Mouse (Mus musculus): ENCODE measurements around the gene Rccd1.
"Not testable (repeated sequence)": the region's sequence is repeated elsewhere in the genome, so short reads cannot be mapped to it uniquely, and the experiment has no call there.

The Rccd1 gene

DNA sequence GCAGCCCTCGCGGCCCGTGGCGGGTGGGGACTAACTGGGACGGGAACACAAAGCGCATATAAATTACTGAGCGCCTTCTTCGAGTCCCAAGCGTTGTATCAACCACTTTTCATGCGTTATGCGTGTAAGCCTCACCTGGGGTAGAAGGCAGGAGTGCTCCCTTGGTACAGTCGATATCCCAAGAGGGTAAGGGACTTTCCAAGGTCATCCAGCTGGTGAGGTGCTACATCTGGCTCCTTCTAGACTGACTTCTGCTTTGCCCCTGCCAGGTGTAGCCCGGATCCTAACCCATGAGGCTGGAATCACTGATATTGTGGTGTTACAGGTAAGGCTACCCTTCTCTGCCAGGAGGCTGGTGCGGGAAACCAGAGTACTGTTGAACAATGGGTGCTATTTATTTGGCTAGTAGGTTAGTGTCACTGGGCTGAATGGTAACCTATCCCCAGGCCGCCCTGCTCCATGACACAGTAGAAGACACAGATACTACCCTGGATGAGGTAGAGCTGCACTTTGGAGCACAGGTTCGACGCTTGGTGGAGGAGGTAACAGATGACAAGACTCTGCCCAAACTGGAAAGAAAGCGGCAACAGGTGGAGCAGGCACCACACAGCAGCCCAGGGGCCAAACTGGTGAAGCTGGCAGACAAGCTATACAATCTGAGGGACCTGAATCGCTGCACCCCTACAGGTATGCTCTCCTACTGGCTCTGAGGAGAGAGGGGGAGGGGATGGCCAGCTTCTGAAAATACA is 19.2 kb upstream of the Rccd1 start:
- DNase-seq, result no peak

DNA sequence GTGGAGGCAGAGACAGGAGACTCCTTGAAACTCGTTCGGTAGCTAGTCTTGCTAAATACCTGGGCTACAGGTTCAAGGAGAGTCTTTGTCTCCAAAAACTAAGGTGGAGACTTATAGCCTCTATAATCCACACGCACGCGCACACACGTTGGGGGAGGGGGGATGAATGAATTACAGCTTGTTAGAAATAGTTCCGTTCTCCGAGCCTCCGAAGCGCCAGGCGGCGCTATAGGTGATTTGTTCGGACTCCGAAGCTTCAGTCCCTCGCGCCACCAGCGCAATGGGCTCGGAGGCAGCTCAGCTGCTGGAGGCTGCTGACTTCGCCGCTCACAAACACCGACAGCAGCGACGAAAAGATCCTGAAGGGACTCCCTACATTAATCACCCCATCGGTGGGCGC is 18.6 kb upstream of the Rccd1 start, which contains the start of gene Hddc3:
Gene Hddc3 (plus strand): TSS at position 247 of the 400 bp plus-strand sequence.
- peak; percentile 90 for DNase-seq

DNA sequence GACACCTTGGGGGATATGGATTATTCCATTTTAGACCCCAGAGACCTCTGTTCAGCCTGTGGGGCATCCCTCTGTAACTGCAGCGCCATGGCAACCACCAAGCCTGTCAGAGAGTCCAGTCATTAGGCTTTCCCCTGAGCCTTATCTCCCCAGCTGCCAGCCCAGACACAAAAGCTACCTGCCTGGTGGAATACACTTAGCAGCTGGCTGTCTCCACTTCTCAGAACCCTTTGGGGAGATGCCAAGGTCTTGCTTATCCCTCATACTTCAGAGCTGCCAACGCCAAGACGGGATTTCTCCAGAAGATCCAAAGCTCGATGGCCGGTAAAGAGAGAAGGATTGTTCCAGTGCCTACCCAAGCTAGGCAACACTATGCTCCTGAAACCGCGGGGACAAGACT is 17.5 kb upstream of the Rccd1 start:
- no peak for DNase-seq

DNA sequence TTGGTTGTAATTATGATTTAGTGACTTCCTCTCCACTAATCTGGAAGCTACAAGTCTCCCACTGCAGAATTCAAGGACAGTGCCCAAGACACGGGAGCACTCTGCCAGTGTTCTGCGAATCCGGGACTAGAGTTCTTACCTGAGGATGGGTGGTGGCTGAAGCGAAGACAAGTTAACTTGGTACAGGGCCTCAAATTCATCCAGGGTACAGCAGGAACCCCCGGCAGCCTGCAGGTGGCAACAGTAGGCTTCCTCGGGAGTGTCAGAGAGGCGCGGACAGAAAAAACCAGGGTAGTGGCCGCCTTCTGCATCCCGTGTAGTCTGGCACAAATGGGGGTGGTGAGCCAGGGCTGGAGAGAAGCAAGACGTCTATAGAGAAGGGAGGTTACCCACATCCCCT is 16.5 kb upstream of the Rccd1 start, which contains the start of gene Unc45a:
Gene Unc45a (minus strand): TSS at position 213 of the 400 bp plus-strand sequence.
- DNase-seq, result peak; percentile 77

DNA sequence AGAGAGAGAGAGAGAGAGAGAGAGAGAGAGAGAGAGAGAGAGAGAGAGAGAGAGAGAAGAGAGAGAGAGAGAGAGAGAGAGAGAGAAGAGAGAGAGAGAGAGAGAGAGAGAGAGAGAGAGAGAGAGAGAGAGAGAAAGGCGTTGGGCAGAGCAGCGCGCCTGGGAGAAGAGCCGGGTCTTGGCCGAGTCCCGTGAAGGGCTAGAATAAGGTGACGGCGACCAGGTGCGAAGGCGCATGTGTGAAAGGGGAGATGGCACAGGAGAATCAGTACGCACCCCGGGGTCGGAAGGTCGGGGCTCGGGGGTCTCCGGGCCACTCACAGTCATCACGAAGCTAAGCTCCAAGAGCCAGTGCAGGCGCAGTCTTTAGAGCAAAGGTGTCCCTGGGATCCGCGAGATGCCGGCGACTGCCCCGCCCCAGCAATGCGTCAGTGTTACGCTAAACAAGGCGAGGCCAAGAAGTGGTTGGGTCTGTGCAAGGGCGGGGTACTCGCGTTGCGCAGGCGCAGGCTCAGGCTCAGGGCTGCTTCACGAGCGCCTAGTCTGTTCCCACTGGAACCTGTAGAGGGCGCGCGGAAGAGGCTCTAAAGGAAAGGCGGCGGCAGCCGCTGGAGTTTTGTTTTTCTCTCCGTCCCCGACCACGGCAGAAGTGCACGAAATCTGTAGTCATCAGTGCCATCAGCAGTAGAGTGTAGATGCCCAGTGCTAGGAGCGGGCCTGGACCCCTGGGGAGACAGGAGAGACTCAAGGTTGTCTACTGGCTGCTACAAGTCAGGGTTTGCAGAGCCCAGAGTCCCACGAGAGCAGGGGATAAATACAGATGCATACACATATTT is 15.8 kb upstream of the Rccd1 start:
- peak; percentile 98 for DNase-seq

DNA sequence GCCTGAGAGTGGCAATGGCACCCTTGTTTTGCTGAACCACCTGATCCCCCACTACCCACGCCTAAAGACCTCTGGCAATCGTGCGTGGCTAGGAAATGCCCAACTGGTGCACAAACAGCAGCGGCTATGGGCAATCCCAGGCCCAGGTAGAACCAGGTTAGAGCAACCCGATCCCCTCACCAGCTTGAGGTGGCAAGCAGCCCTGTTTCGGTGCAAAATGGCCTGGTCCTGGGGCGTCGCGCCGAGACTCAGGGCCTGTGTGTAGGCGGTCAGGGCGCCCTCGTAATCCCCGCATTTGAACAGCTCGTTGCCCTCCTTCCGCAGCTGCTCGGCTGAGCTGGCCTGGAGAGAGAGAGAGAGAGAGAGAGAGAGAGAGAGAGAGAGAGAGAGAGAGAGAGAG is 15.1 kb upstream of the Rccd1 start:
- DNase-seq, result peak; percentile 28

DNA sequence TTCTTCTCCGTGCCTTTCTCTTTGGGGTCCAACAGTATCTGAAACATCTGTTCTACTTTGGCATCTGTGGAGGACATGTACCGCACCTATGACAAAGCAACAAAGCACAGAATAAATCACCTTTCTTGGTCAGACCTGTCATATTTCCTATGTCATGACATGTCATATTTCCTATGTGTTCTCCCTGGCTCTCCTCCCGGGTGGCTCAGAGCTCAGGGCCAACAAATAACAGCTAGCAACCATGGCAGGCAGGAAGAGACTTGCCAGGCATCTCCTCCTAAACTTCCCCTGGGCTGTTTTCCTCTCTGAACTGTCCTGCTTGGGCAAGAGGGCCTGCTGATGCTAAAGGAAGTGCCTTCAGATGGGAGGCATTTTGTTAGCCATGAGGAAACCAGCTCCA is 12.7 kb upstream of the Rccd1 start:
- no peak for DNase-seq

DNA sequence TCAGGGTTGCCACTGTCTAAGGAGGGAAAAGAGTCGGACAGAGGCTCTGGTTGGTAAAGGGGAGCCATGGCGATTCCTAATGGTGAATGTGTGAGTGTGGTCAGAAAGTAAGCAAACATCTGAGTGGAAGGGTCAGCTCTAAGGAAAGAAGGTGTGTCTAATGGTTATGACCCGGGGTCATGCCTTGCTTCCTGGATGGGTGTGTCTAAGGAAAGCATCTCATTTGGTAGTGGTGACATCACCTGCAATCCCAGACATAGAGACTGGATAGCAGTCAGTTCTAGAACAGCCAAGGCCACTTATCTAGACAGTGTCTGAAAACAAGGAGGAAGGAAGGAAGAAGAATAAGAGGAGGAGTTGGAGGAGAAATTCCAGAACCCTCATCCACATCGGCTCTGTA is 10.6 kb upstream of the Rccd1 start:
- DNase-seq, result no peak

- no peak for DNase-seq
Observed at GRCm38 (mm10) chr7:80331433-80331832, 7.2 kb upstream of the Rccd1 start.

DNA sequence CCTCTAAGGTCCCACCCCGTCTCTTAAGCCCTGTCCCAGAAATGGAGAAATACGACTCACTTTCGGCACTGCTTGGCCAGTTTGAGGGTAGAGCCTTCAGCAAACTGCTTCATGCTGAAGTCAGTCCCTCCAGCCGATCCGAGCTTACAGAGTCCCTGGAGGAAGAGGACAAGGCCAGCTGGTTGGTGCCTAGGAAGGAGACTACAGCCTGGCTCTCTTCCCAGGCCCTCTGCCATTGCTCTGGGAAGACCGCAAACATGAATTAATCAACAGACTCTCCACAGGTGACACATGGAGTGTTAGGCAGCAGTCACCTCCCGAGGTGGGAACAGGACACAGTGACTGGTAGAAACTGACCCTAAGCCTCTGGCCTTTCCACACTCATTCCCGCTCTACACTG is 6.0 kb upstream of the Rccd1 start:
- no peak for DNase-seq

- no peak for DNase-seq
Observed at GRCm38 (mm10) chr7:80326076-80326475, 1.8 kb upstream of the Rccd1 start.

DNA sequence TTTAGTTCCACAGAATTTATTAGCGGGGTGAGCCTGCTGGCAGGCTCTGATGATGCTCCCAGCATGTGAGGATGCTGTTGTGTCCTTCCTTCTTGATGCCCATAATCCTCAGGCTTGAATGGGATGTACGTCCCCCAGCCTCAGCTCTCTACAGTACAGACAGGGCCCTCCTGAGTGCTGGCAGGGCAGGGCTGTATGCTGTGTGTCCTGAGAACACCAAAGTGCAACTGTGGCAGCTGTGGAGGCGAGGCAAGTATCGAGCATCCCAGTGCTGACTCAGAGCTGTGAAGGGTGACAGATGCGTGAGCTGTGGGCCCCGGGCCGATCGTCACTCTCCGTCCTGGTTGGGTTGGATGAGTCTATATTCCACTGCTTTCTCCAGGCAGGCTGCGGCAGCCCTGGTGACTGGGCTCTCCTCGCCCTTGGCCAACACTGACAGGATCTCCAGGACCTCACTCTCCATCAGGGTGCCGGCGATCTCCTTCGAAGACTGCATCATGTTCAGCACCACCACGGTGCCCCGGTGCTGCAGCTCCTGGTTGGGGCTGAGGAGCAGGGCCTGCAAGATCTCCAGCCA is 1.1 kb upstream of the Rccd1 start:
- no peak for DNase-seq

DNA sequence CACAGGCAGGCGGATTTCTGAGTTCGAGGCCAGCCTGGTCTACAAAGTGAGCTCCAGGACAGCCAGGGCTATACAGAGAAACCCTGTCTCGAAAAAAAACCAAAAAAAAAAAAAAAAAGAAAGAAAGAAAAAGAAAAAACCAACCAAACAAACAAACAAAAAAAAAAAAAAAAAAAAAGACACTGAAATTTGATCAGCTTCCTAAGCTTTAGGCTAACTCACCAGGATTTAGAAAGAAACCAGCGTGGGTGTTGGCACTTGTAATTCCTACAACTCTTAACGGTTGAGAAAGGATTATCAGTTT is 514 bp upstream of the Rccd1 start:
- not testable (repeated sequence) for DNase-seq

GRCm38 (mm10) chr7:80323336-80323735 is 918 bp downstream of the Rccd1 start:
- no peak for DNase-seq

- DNase-seq, result no peak
Observed at GRCm38 (mm10) chr7:80319846-80320496, 4.3 kb downstream of the Rccd1 start.

DNA sequence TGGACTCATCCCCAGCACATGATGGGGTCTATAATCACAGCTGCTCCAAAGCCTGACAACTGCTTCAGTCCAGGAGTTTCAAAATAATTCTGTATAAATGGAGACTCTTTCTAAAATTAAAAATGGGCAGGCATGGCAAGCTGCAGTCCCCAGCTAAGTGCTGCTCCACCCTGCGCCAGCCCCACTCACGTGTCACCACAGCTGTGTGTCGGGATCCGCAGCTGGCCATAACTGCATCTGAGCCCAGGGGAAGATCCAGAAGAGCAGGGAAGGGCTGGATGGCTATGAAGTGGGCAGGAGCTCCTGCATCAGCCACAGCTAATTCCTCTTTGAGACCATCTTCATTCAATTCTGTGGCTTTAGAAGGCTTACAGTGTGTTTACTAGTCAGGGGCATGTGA is 5.6 kb downstream of the Rccd1 start:
- no peak for DNase-seq

GRCm38 (mm10) chr7:80317439-80318115 is 6.7 kb downstream of the Rccd1 start:
- DNase-seq, result no peak

DNA sequence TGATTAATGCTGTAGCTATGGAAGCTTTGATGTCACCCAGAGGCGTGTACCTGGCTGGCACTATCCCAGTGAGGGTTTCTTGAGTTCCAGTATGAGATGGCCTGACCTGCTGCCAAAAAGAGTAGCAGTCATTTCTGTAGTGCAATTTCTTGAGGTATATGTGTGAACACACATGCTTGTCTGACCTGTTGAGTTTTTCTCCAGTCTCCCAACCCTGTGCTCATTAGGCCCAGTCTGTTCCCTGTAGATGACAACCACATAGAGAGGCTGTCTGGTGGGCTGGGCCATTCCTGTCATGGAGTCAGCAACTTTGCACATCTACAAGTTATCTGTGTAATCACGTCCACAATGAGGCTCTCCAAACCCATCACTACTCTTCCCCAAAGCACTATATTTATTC is 8.5 kb downstream of the Rccd1 start:
- DNase-seq, result no peak

- DNase-seq, result no peak
Observed at GRCm38 (mm10) chr7:80310771-80311170, 13.5 kb downstream of the Rccd1 start.

GRCm38 (mm10) chr7:80307766-80308165 is 16.5 kb downstream of the Rccd1 start:
- no peak for DNase-seq

DNA sequence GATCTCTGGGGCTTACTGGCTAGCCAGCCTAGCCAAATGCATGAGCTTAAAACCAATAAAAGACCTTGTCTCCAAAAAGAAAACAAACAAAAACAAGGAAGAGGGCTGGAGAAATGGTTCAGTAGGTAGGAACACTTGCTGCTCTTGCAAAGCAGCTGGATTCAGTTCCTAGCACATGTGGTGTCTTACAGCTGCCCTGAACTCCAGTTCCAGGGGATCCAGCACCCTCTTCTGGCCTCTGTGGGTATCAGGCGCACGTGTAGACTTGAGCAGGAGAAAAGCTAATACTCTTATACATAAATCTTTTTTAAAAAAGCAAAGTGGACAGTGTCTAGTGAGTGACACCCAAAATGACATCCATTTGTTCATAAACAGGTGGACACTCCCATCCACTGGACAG is 22.7 kb downstream of the Rccd1 start:
- DNase-seq, result no peak

DNA sequence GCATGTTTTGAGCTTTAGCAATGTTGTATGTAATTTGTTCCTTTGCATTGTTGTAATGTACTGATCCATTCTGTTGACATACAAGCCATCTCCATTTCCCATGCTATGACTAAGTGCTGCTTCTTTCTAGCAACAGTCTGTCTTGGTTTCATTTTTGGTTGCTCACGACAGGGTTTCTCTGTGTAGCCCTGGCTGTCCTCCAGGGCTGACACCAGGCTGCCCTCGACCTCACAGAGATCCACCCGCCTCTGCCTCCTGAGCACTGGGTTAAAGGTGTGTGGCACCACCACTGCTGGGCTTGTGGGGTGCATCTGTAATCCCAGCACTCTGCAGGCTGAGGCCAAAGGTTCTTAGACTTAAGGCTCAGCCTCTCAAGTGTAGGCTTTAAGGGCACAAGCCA is 24.7 kb downstream of the Rccd1 start:
- no peak for DNase-seq

DNA sequence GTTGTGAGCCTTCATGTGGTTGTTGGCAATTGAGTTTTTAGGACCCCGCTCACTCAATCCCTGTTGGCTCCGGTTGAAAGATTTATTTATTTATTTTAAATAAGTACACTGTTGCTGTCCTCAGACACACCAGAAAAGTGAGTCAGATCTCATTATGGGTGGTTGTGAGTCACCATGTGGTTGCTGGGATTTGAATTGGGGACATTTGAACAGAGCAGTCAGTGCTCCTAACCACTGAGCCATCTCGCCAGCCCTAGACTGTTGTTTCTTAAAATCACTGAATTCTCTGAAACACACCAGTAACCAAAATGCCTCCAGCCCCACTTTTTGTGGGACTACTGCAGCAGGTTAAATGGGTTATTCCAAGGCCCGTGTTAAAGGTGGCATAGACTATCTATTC is 25.5 kb downstream of the Rccd1 start:
- no peak for DNase-seq

Data from kidney, adult 11 months (tissue).